17 mouse cellular contexts compared by ENCODE assay signal in the genomic region with DNA sequence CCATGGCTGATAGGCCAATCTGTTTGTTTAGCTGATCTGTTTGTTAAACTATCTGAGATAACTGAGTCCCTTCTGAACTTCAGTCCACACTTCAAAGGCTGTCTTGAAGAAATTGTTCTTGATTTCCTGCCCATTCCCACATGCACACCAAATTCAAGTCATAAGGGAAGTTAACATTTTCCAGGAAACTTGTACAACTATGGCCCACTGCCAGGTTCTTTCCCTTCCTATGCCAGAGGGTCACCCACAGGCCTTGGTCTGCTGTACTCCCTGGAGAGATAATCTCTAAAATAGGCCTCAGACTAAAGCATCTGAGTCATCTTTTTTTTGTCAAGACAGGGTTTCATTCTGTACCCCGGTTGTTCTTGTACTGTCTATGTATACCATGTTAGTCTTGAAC. TPM values are rescaled to one million over a fixed set of nuclear protein-coding genes. Genes with fewer than 3 reads are reported as not detected.
"Had no signal": no experiment of that assay in that cellular context is flagged by ENCODE, and none has a peak within 500 bp of the region (broad histone marks: within the 10 kb centered on the region; RNA-seq: fewer than 3 reads in every experiment).

No protein-coding gene starts in this region.

- DNase-seq: liver; lung, adult 2 months; lung, postnatal 36 days; right cerebral cortex, adult 18-20 months; right cerebral cortex, postnatal 25 days; thymus, postnatal 36 days had no signal

- ATAC-seq: lung, postnatal 0 days; midbrain, embryonic 13.5 days had no signal

- H3K27ac ChIP-seq: layer of hippocampus, adult 2 months; limb, embryonic 12.5 days; liver, embryonic 15.5 days; midbrain, embryonic 13.5 days had no signal

- H3K9ac ChIP-seq: limb, embryonic 12.5 days; liver, embryonic 15.5 days; midbrain, embryonic 13.5 days had no signal

- H3K4me3 ChIP-seq: layer of hippocampus, adult 2 months; limb, embryonic 12.5 days; liver, embryonic 15.5 days; midbrain, embryonic 13.5 days had no signal

- H3K4me2 ChIP-seq: limb, embryonic 12.5 days; liver, embryonic 15.5 days; midbrain, embryonic 13.5 days had no signal

- H3K9me3 ChIP-seq: limb, embryonic 12.5 days; liver, embryonic 15.5 days; midbrain, embryonic 13.5 days had no signal

- H3K27me3 ChIP-seq: limb, embryonic 12.5 days; liver, embryonic 15.5 days; midbrain, embryonic 13.5 days had no signal

- H3K4me1 ChIP-seq: limb, embryonic 12.5 days; liver, embryonic 15.5 days; midbrain, embryonic 13.5 days had no signal

- H3K36me3 ChIP-seq: limb, embryonic 12.5 days; liver, embryonic 15.5 days; midbrain, embryonic 13.5 days had no signal

RNA-seq across cellular contexts. Expression of a gene that starts 15.0 kb away (rescaled TPM):
- polyA plus RNA-seq: kidney, embryonic 16.5 days; limb, embryonic 12.5 days; liver, embryonic 15.5 days; lung, adult 2 months; lung, postnatal 0 days; midbrain, embryonic 13.5 days; midbrain, postnatal 0 days; neural tube, embryonic 14.5 days; small intestine, adult 2 months; stomach, embryonic 16.5 days; thymus, postnatal 0 days had no signal

RNA-seq across cellular contexts. Expression of a gene that starts 21.2 kb away (rescaled TPM):
- polyA plus RNA-seq: kidney, embryonic 16.5 days; limb, embryonic 12.5 days; liver, embryonic 15.5 days; lung, adult 2 months; lung, postnatal 0 days; midbrain, embryonic 13.5 days; midbrain, postnatal 0 days; neural tube, embryonic 14.5 days; small intestine, adult 2 months; stomach, embryonic 16.5 days; thymus, postnatal 0 days had no signal

RNA-seq across cellular contexts. Expression of a gene that starts 54.2 kb away (rescaled TPM):
- polyA plus RNA-seq: kidney, embryonic 16.5 days; limb, embryonic 12.5 days; liver, embryonic 15.5 days; lung, adult 2 months; lung, postnatal 0 days; midbrain, embryonic 13.5 days; midbrain, postnatal 0 days; small intestine, adult 2 months; stomach, embryonic 16.5 days; thymus, postnatal 0 days had no signal
